Mouse (Mus musculus): ENCODE results near the gene Zbed5. TPM values are rescaled to one million over a fixed set of nuclear protein-coding genes. Genes with fewer than 3 reads are reported as not detected.

Zbed5 gene
- polyA plus RNA-seq, 1 experiment from 2014 or later, result 2.4 TPM

- no peak for ATAC-seq
Observed at GRCm38 (mm10) chr5:129918752-129919151, 23.2 kb downstream of the Zbed5 start.

GRCm38 (mm10) chr5:129919320-129919719, 23.8 kb downstream of the Zbed5 start:
- Histone ChIP-seq H3K4me1 (ENCODE audit: control insufficient read depth, insufficient read depth, low read length) (no peaks in the 10 kb centered on the region), H3K9ac (ENCODE audit: low read depth, low read length) (no peak overlapping the region), H3K36me3 (ENCODE audit: control insufficient read depth, insufficient read depth, low read length) (no peaks in the 10 kb centered on the region), H3K27ac (ENCODE audit: low read length) (no peak overlapping the region), H3K27me3 (replicated peaks; ENCODE audit: control insufficient read depth, insufficient read depth, low read length) (no peaks in the 10 kb centered on the region), H3K4me2 (ENCODE audit: low read depth, low read length) (no peak overlapping the region), H3K9me3 (ENCODE audit: control insufficient read depth, low read length) (no peaks in the 10 kb centered on the region), H3K4me3 (ENCODE audit: low read length) (no peak overlapping the region)
- WGBS, result 60% methylated on average over 8 of the region's 8 CpGs
- ATAC-seq, result no peak

More at GRCm38 (mm10) chr5:129918752-129919151, 23.2 kb downstream of the Zbed5 start:
- no peak overlapping the region for H3K27ac ChIP-seq (ENCODE audit: low read length)
- no peak overlapping the region for H3K9ac ChIP-seq (ENCODE audit: low read depth, low read length)
- no peak overlapping the region for H3K4me3 ChIP-seq (ENCODE audit: low read length)
- H3K36me3 ChIP-seq (ENCODE audit: control insufficient read depth, insufficient read depth, low read length), result no peaks in the 10 kb centered on the region
- H3K9me3 ChIP-seq (ENCODE audit: control insufficient read depth, low read length), result no peaks in the 10 kb centered on the region
- H3K4me1 ChIP-seq (ENCODE audit: control insufficient read depth, insufficient read depth, low read length), result no peaks in the 10 kb centered on the region
- no peaks in the 10 kb centered on the region for H3K27me3 ChIP-seq (replicated peaks; ENCODE audit: control insufficient read depth, insufficient read depth, low read length)
- H3K4me2 ChIP-seq (ENCODE audit: low read depth, low read length), result no peak overlapping the region
- 81% methylated on average over 9 of the region's 9 CpGs for WGBS

GRCm38 (mm10) chr5:129921972-129922371, 26.4 kb downstream of the Zbed5 start:
- H3K27ac ChIP-seq (ENCODE audit: low read length), result no peak overlapping the region
- H3K9me3 ChIP-seq (ENCODE audit: control insufficient read depth, low read length), result no peaks in the 10 kb centered on the region
- no peak overlapping the region for H3K4me3 ChIP-seq (ENCODE audit: low read length)
- H3K4me2 ChIP-seq (ENCODE audit: low read depth, low read length), result no peak overlapping the region
- WGBS, result 96% methylated on average over 4 of the region's 4 CpGs
- H3K27me3 ChIP-seq (replicated peaks; ENCODE audit: control insufficient read depth, insufficient read depth, low read length), result no peaks in the 10 kb centered on the region
- no peak overlapping the region for H3K9ac ChIP-seq (ENCODE audit: low read depth, low read length)
- no peak for ATAC-seq
- H3K4me1 ChIP-seq (ENCODE audit: control insufficient read depth, insufficient read depth, low read length), result no peaks in the 10 kb centered on the region
- no peaks in the 10 kb centered on the region for H3K36me3 ChIP-seq (ENCODE audit: control insufficient read depth, insufficient read depth, low read length)

- no peak overlapping the region for H3K4me3 ChIP-seq (ENCODE audit: low read length)
Observed at GRCm38 (mm10) chr5:129924820-129925452, 29.4 kb downstream of the Zbed5 start.

GRCm38 (mm10) chr5:129925933-129926332, 30.4 kb downstream of the Zbed5 start:
- H3K27me3 ChIP-seq (replicated peaks; ENCODE audit: control insufficient read depth, insufficient read depth, low read length), result no peaks in the 10 kb centered on the region
- 70% methylated on average over 5 of the region's 5 CpGs for WGBS
- H3K9ac ChIP-seq (ENCODE audit: low read depth, low read length), result no peak overlapping the region
- H3K9me3 ChIP-seq (ENCODE audit: control insufficient read depth, low read length), result no peaks in the 10 kb centered on the region
- H3K36me3 ChIP-seq (ENCODE audit: control insufficient read depth, insufficient read depth, low read length), result no peaks in the 10 kb centered on the region
- no peak overlapping the region for H3K4me2 ChIP-seq (ENCODE audit: low read depth, low read length)
- no peak overlapping the region for H3K4me3 ChIP-seq (ENCODE audit: low read length)
- peaks cover 3% of the 10 kb centered on the region; the same call in 1 of the 2 replicates for H3K4me1 ChIP-seq (ENCODE audit: control insufficient read depth, insufficient read depth, low read length)
- ATAC-seq, result peak; percentile 45; the same call in 1 of the 2 replicates
- peak overlapping the region; percentile 49; the same call in 1 of the 2 replicates for H3K27ac ChIP-seq (ENCODE audit: low read length)

More at GRCm38 (mm10) chr5:129924820-129925452, 29.4 kb downstream of the Zbed5 start:
- Histone ChIP-seq H3K9me3 (ENCODE audit: control insufficient read depth, low read length) (no peaks in the 10 kb centered on the region), H3K36me3 (ENCODE audit: control insufficient read depth, insufficient read depth, low read length) (no peaks in the 10 kb centered on the region), H3K27ac (ENCODE audit: low read length) (0 out of 2 replicates have a peak overlapping the region, but pooled peaks have one; percentile 30), H3K4me1 (ENCODE audit: control insufficient read depth, insufficient read depth, low read length) (peaks cover 2% of the 10 kb centered on the region; the same call in 1 of the 2 replicates), H3K9ac (ENCODE audit: low read depth, low read length) (no peak overlapping the region), H3K4me2 (ENCODE audit: low read depth, low read length) (no peak overlapping the region), H3K27me3 (replicated peaks; ENCODE audit: control insufficient read depth, insufficient read depth, low read length) (no peaks in the 10 kb centered on the region)
- peak; percentile 85 for ATAC-seq
- 72% methylated on average over 8 of the region's 8 CpGs for WGBS

GRCm38 (mm10) chr5:129929924-129930855, 34.7 kb downstream of the Zbed5 start:
- Histone ChIP-seq H3K27me3 (replicated peaks; ENCODE audit: control insufficient read depth, insufficient read depth, low read length) (no peaks in the 10 kb centered on the region), H3K4me1 (ENCODE audit: control insufficient read depth, insufficient read depth, low read length) (peaks cover 3% of the 10 kb centered on the region; the same call in 1 of the 2 replicates), H3K9ac (ENCODE audit: low read depth, low read length) (no peak overlapping the region), H3K4me2 (ENCODE audit: low read depth, low read length) (no peak overlapping the region), H3K36me3 (ENCODE audit: control insufficient read depth, insufficient read depth, low read length) (no peaks in the 10 kb centered on the region), H3K4me3 (ENCODE audit: low read length) (no peak overlapping the region), H3K9me3 (ENCODE audit: control insufficient read depth, low read length) (no peaks in the 10 kb centered on the region), H3K27ac (ENCODE audit: low read length) (no peak overlapping the region)
- ATAC-seq, result no peak
- WGBS, result 50% methylated on average over 9 of the region's 9 CpGs

GRCm38 (mm10) chr5:129936941-129937340, 41.4 kb downstream of the Zbed5 start:
- no peak overlapping the region for H3K4me2 ChIP-seq (ENCODE audit: low read depth, low read length)
- no peak overlapping the region for H3K9ac ChIP-seq (ENCODE audit: low read depth, low read length)
- ATAC-seq, result no peak
- H3K36me3 ChIP-seq (ENCODE audit: control insufficient read depth, insufficient read depth, low read length), result no peaks in the 10 kb centered on the region
- no peaks in the 10 kb centered on the region for H3K27me3 ChIP-seq (replicated peaks; ENCODE audit: control insufficient read depth, insufficient read depth, low read length)
- H3K27ac ChIP-seq (ENCODE audit: low read length), result no peak overlapping the region
- WGBS, result 56% methylated on average over 4 of the region's 4 CpGs
- H3K4me3 ChIP-seq (ENCODE audit: low read length), result no peak overlapping the region
- H3K9me3 ChIP-seq (ENCODE audit: control insufficient read depth, low read length), result no peaks in the 10 kb centered on the region
- H3K4me1 ChIP-seq (ENCODE audit: control insufficient read depth, insufficient read depth, low read length), result 0 out of 2 replicates have a peak, but pooled peaks cover 2% of the 10 kb centered on the region

- 49% methylated on average over 2 of the region's 2 CpGs for WGBS
- H3K27ac ChIP-seq (ENCODE audit: low read length), result no peak overlapping the region
- 0 out of 2 replicates have a peak, but pooled peaks cover 2% of the 10 kb centered on the region for H3K4me1 ChIP-seq (ENCODE audit: control insufficient read depth, insufficient read depth, low read length)
- no peaks in the 10 kb centered on the region for H3K9me3 ChIP-seq (ENCODE audit: control insufficient read depth, low read length)
- H3K9ac ChIP-seq (ENCODE audit: low read depth, low read length), result no peak overlapping the region
- H3K36me3 ChIP-seq (ENCODE audit: control insufficient read depth, insufficient read depth, low read length), result no peaks in the 10 kb centered on the region
- H3K4me2 ChIP-seq (ENCODE audit: low read depth, low read length), result no peak overlapping the region
- no peaks in the 10 kb centered on the region for H3K27me3 ChIP-seq (replicated peaks; ENCODE audit: control insufficient read depth, insufficient read depth, low read length)
- ATAC-seq, result no peak
- no peak overlapping the region for H3K4me3 ChIP-seq (ENCODE audit: low read length)
Observed at GRCm38 (mm10) chr5:129940281-129940680, 44.8 kb downstream of the Zbed5 start.

Data from intestine, embryonic 16.5 days (tissue).